Mouse (Mus musculus) MEL (cell line): ENCODE data around the gene Aldh3b2. TPM values are rescaled to one million over a fixed set of nuclear protein-coding genes. Genes with fewer than 3 reads are reported as not detected.
A peak's percentile ranks its signal among the peaks of the same experiment; 100 is the strongest.

Experiments used
- DNase-seq: peaks from one replicate; pipeline ENCODE4 v3.0.0; 2011; ENCODE audit warnings: low read depth, low spot score
- H3K27ac ChIP-seq: 2 replicates; pipeline ENCODE4 v1.5.1; 2012; ENCODE audit warnings: low read depth, mild to moderate bottlenecking, control low read depth, low read length, moderate library complexity; ENCODE audit not compliant: control insufficient read depth
- H3K27me3 ChIP-seq, 2 experiments: fragments of 150-350 bp in 1 of 2; sonication (generic) in 1 of 2; 2 replicates each; pipeline ENCODE4 v1.6.1; 2012; ENCODE audit warnings: low read length in 2 of 2, mild to moderate bottlenecking in 2 of 2, improper control_type of control experiment in 1 of 2, moderate library complexity in 1 of 2; ENCODE audit not compliant: insufficient read depth in 2 of 2, control insufficient read depth in 1 of 2
- H3K36me3 ChIP-seq, 2 experiments: 2 replicates each; pipeline ENCODE4 v1.6.1; 2012 to 2014; ENCODE audit warnings: low read length in 2 of 2, improper control_type of control experiment in 1 of 2, inconsistent platforms in 1 of 2, mild to moderate bottlenecking in 1 of 2; ENCODE audit not compliant: insufficient read depth in 2 of 2, control insufficient read depth in 1 of 2
- H3K4me1 ChIP-seq, 2 experiments: fragments of 150-350 bp in 1 of 2; sonication (generic) in 1 of 2; 2 replicates each; pipeline ENCODE4 v1.6.1; 2012; ENCODE audit warnings: low read length in 2 of 2, improper control_type of control experiment in 1 of 2, mild to moderate bottlenecking in 1 of 2; ENCODE audit not compliant: insufficient read depth in 2 of 2, control insufficient read depth in 1 of 2
- H3K4me3 ChIP-seq, 2 experiments: fragments of 150-350 bp in 1 of 2; sonication (generic) in 1 of 2; 2 replicates each; pipeline ENCODE4 v1.5.1; 2012; ENCODE audit warnings: low read depth in 2 of 2, low read length in 2 of 2, mild to moderate bottlenecking in 2 of 2, moderate library complexity in 2 of 2, control low read depth in 1 of 2, improper control_type of control experiment in 1 of 2; ENCODE audit not compliant: control insufficient read depth in 1 of 2, insufficient read depth in 1 of 2
- H3K79me2 ChIP-seq: 2 replicates; pipeline ENCODE4 v1.6.1; 2012; ENCODE audit warnings: mild to moderate bottlenecking, low read length, moderate library complexity; ENCODE audit not compliant: control insufficient read depth, poor library complexity, insufficient read depth
- H3K9ac ChIP-seq: 2 replicates; pipeline ENCODE4 v1.6.1; 2012; ENCODE audit warnings: low read depth, mild to moderate bottlenecking, control low read depth, low read length, moderate library complexity; ENCODE audit not compliant: control insufficient read depth, poor library complexity, severe bottlenecking
- H3K9me3 ChIP-seq: fragments of 150-350 bp; sonication (generic); replicated peaks from 2 replicates; pipeline ENCODE4 v1.6.1; 2012; ENCODE audit warnings: mild to moderate bottlenecking, low read length, improper control_type of control experiment, moderate library complexity; ENCODE audit not compliant: insufficient read depth
- BHLHE40 ChIP-seq: IDR thresholded peaks from 2 replicates; pipeline ENCODE4 v1.6.1; 2012; ENCODE audit warnings: low read depth, mild to moderate bottlenecking, inconsistent platforms, low read length, improper control_type of control experiment, borderline replicate concordance
- CHD2 ChIP-seq: IDR thresholded peaks from 2 replicates; pipeline ENCODE4 v1.6.1; 2011; ENCODE audit warnings: low read length, improper control_type of control experiment
- E2F4 ChIP-seq: IDR thresholded peaks from 2 replicates; pipeline ENCODE4 v1.6.1; 2011; ENCODE audit warnings: low read depth, low read length, improper control_type of control experiment, borderline replicate concordance
- JUND ChIP-seq: IDR thresholded peaks from 2 replicates; pipeline ENCODE4 v1.6.1; 2011; ENCODE audit warnings: low read depth, mild to moderate bottlenecking, improper control_type of control experiment, low read length
- MAFK ChIP-seq: IDR thresholded peaks from 2 replicates; pipeline ENCODE4 v1.6.1; 2011; ENCODE audit warnings: low read depth, mild to moderate bottlenecking, low read length, improper control_type of control experiment, borderline replicate concordance
- MAZ ChIP-seq: IDR thresholded peaks from 2 replicates; pipeline ENCODE4 v1.6.1; 2012; ENCODE audit warnings: low read depth, mild to moderate bottlenecking, inconsistent platforms, low read length, improper control_type of control experiment
- MEF2A ChIP-seq: IDR thresholded peaks from 2 replicates; pipeline ENCODE4 v1.6.1; 2014; ENCODE audit warnings: low read depth, mild to moderate bottlenecking, inconsistent platforms, low read length, improper control_type of control experiment; ENCODE audit not compliant: poor library complexity, insufficient replicate concordance, severe bottlenecking; ENCODE audit errors: extremely low read depth
- MXI1 ChIP-seq: IDR thresholded peaks from 2 replicates; pipeline ENCODE4 v1.6.1; 2011; ENCODE audit warnings: mild to moderate bottlenecking, low read depth, low read length, improper control_type of control experiment
- NELFE ChIP-seq: IDR thresholded peaks from 2 replicates; pipeline ENCODE4 v1.6.1; 2011; ENCODE audit warnings: low read depth, low read length, improper control_type of control experiment
- POLR2AphosphoS2 ChIP-seq: IDR thresholded peaks from 2 replicates; pipeline ENCODE4 v1.6.1; 2011; ENCODE audit warnings: low read length, improper control_type of control experiment
- RAD21 ChIP-seq: IDR thresholded peaks from 2 replicates; pipeline ENCODE4 v1.6.1; 2011; ENCODE audit warnings: mild to moderate bottlenecking, low read depth, low read length, improper control_type of control experiment
- RCOR1 ChIP-seq: IDR thresholded peaks from 2 replicates; pipeline ENCODE4 v1.6.1; 2012; ENCODE audit warnings: low read depth, mild to moderate bottlenecking, inconsistent platforms, low read length, improper control_type of control experiment
- SIN3A ChIP-seq: IDR thresholded peaks from 2 replicates; pipeline ENCODE4 v1.6.1; 2012; ENCODE audit warnings: low read length, improper control_type of control experiment, inconsistent platforms
- SMC3 ChIP-seq: IDR thresholded peaks from 2 replicates; pipeline ENCODE4 v1.6.1; 2011; ENCODE audit warnings: low read depth, low read length, improper control_type of control experiment
- TAL1 ChIP-seq: IDR thresholded peaks from 2 replicates; pipeline ENCODE4 v1.6.1; 2012; ENCODE audit warnings: mild to moderate bottlenecking, inconsistent platforms, low read length, moderate library complexity, mixed read lengths
- UBTF ChIP-seq: IDR thresholded peaks from 2 replicates; pipeline ENCODE4 v1.6.1; 2012; ENCODE audit warnings: low read depth, mild to moderate bottlenecking, inconsistent platforms, low read length, improper control_type of control experiment, moderate library complexity, borderline replicate concordance; ENCODE audit not compliant: insufficient read depth
- ZKSCAN1 ChIP-seq: IDR thresholded peaks from 2 replicates; pipeline ENCODE4 v1.6.1; 2012; ENCODE audit warnings: low read depth, mild to moderate bottlenecking, inconsistent platforms, low read length, improper control_type of control experiment, moderate library complexity
- ZNF384 ChIP-seq: IDR thresholded peaks from 2 replicates; pipeline ENCODE4 v1.6.1; 2012; ENCODE audit warnings: low read depth, mild to moderate bottlenecking, inconsistent platforms, low read length, improper control_type of control experiment
- polyA plus RNA-seq, 2 experiments: library from polyadenylated mRNA; stranded (reverse) in 1 of 2; unstranded in 1 of 2; fragments of >175 nt in 1 of 2; fragments of >200 nt in 1 of 2; gene quantifications; 2 replicates each; pipeline versions ENCODE4 v1.2.1 to v1.2.4; 2012; ENCODE audit warnings: low replicate concordance in 2 of 2, low read depth in 1 of 2; ENCODE audit not compliant: insufficient read length in 2 of 2, insufficient read depth in 1 of 2, missing spikeins in 1 of 2
- total RNA-seq: library from RNA; depleted of rRNA; stranded (reverse); fragments of 300-350 nt; gene quantifications from 2 replicates; pipeline ENCODE4 v1.2.3, GENCODE M21; 2012; rRNA removed

The Aldh3b2 gene
- total and polyA plus RNA-seq, 3 experiments = not detected

GRCm38 (mm10) chr19:4018743-4019583 lies 46.8 kb downstream of the Aldh3b2 start (continued):
- TF ChIP-seq SIN3A (peak; percentile 75), ZNF384 (0 out of 2 replicates have a peak, but pooled peaks have one; percentile 19)
- TF ChIP-seq, all 39 proteins: peak for 14

GRCm38 (mm10) chr19:4023185-4023584 lies 51.1 kb downstream of the Aldh3b2 start:
- TF ChIP-seq BHLHE40 = no peak
- no peak for TF ChIP-seq UBTF
- TF ChIP-seq MAZ = no peak
- no peak for TF ChIP-seq CHD2
- TF ChIP-seq RAD21 = no peak
- no peak for TF ChIP-seq MXI1
- TF ChIP-seq JUND = no peak
- no peak for TF ChIP-seq MAFK
- no peak for TF ChIP-seq SMC3
- TF ChIP-seq TAL1 = no peak
- TF ChIP-seq NELFE = no peak
- TF ChIP-seq E2F4 = no peak
- TF ChIP-seq POLR2AphosphoS2 = no peak
- Histone ChIP-seq H3K4me3 (no peak overlapping the region), H3K9me3 (no peaks in the 10 kb centered on the region), H3K4me1 (peaks cover 0 to 3% of the 10 kb centered on the region in 2 experiments; a peak in 2 of 4 replicates), H3K9ac (no peak overlapping the region), H3K79me2 (no peaks in the 10 kb centered on the region), H3K27me3 (no peaks in the 10 kb centered on the region), H3K27ac (no peak overlapping the region), H3K36me3 (no peaks in the 10 kb centered on the region)
- DNase-seq = no peak

- Histone ChIP-seq H3K4me1 (no peaks in the 10 kb centered on the region), H3K9ac (no peak overlapping the region), H3K4me3 (no peak overlapping the region)
- no peak for TF ChIP-seq ZKSCAN1
- TF ChIP-seq E2F4 = no peak
- TF ChIP-seq RCOR1 = no peak
- TF ChIP-seq MEF2A = no peak
- TF ChIP-seq SMC3 = no peak
- TF ChIP-seq, all 39 proteins: peak for 0
- H3K9me3 ChIP-seq = no peaks in the 10 kb centered on the region
- H3K27ac ChIP-seq = no peak overlapping the region
- no peaks in the 10 kb centered on the region for H3K27me3 ChIP-seq
- no peaks in the 10 kb centered on the region for H3K36me3 ChIP-seq
- H3K79me2 ChIP-seq = no peaks in the 10 kb centered on the region
- no peak for DNase-seq
These were observed 55.4 kb downstream of the Aldh3b2 start for GRCm38 (mm10) chr19:4027576-4027975.

Other genes starting within 250 kb of the Aldh3b2 start
Only the 30 nearest of the 31 such genes appear.
- 14.9 and 16.1 TPM in 2 replicates for gene Kmt5b, start 204.9 kb upstream of the Aldh3b2 start, total RNA-seq
- 10 to 100 TPM in 1 of 2 experiments, not detected in 1; 23.9 TPM for gene Kmt5b, start 204.9 kb upstream of the Aldh3b2 start, polyA plus RNA-seq
- gene Chka, start 120.6 kb upstream of the Aldh3b2 start, total RNA-seq = 11.1 and 12.5 TPM in 2 replicates
- 10 to 100 TPM in 1 of 2 experiments, not detected in 1; 21.0 TPM for gene Chka, start 120.6 kb upstream of the Aldh3b2 start, polyA plus RNA-seq
- gene Tcirg1, start 65.2 kb upstream of the Aldh3b2 start, total RNA-seq = 17.0 and 21.4 TPM in 2 replicates
- 10 to 100 TPM in 1 of 2 experiments, not detected in 1; 32.6 TPM for gene Tcirg1, start 65.2 kb upstream of the Aldh3b2 start, polyA plus RNA-seq
- gene Ndufs8, start 59.6 kb upstream of the Aldh3b2 start, total RNA-seq = 204 and 205 TPM in 2 replicates
- gene Ndufs8, start 59.6 kb upstream of the Aldh3b2 start, polyA plus RNA-seq = 100 to 1,000 TPM in 1 of 2 experiments, not detected in 1; 243 TPM
- 0.07 and 0.08 TPM in 2 replicates for gene Aldh3b1, start 42.5 kb upstream of the Aldh3b2 start, total RNA-seq
- gene Aldh3b1, start 42.5 kb upstream of the Aldh3b2 start, polyA plus RNA-seq = under 1 TPM in 1 of 2 experiments, not detected in 1; 0.10 TPM
- gene Unc93b1, start 37.1 kb upstream of the Aldh3b2 start, total RNA-seq = 4.3 and 4.7 TPM in 2 replicates
- 1 to 10 TPM in 1 of 2 experiments, not detected in 1; 8.2 TPM for gene Unc93b1, start 37.1 kb upstream of the Aldh3b2 start, polyA plus RNA-seq
- not detected in 2 replicates for gene Aldh3b3, start 13.7 kb upstream of the Aldh3b2 start, total RNA-seq
- gene Aldh3b3, start 13.7 kb upstream of the Aldh3b2 start, polyA plus RNA-seq = not detected
- 3.3 and 5.9 TPM in 2 replicates for gene Acy3, start 14.2 kb downstream of the Aldh3b2 start, total RNA-seq
- gene Acy3, start 14.2 kb downstream of the Aldh3b2 start, polyA plus RNA-seq = 10 to 100 TPM in 1 of 2 experiments, not detected in 1; 12.1 TPM
- not detected in 2 replicates for gene Tbx10, start 20.4 kb downstream of the Aldh3b2 start, total RNA-seq
- gene Tbx10, start 20.4 kb downstream of the Aldh3b2 start, polyA plus RNA-seq = not detected
- gene Nudt8, start 28.3 kb downstream of the Aldh3b2 start, total RNA-seq = 64.8 and 71.5 TPM in 2 replicates
- gene Nudt8, start 28.3 kb downstream of the Aldh3b2 start, polyA plus RNA-seq = 10 to 100 TPM in 1 of 2 experiments, not detected in 1; 58.1 TPM
- 1.8 and 3.6 TPM in 2 replicates for gene Gm49405, start 28.3 kb downstream of the Aldh3b2 start, total RNA-seq
- 1 to 10 TPM in 1 of 2 experiments, not detected in 1; 5.7 TPM for gene Gm49405, start 28.3 kb downstream of the Aldh3b2 start, polyA plus RNA-seq
- gene Doc2g, start 31.0 kb downstream of the Aldh3b2 start, total RNA-seq = 6.8 and 9.9 TPM in 2 replicates
- 10 to 100 TPM in 1 of 2 experiments, not detected in 1; 16.0 TPM for gene Doc2g, start 31.0 kb downstream of the Aldh3b2 start, polyA plus RNA-seq
- 235 and 267 TPM in 2 replicates for gene Ndufv1, start 40.5 kb downstream of the Aldh3b2 start, total RNA-seq
- gene Ndufv1, start 40.5 kb downstream of the Aldh3b2 start, polyA plus RNA-seq = 100 to 1,000 TPM in 1 of 2 experiments, not detected in 1; 218 TPM
- 251 and 270 TPM in 2 replicates for gene Gstp1, start 65.7 kb downstream of the Aldh3b2 start, total RNA-seq
- 100 to 1,000 TPM in 1 of 2 experiments, not detected in 1; 369 TPM for gene Gstp1, start 65.7 kb downstream of the Aldh3b2 start, polyA plus RNA-seq
- 7.4 TPM in 1 of 2 replicates, not detected in the other for gene Gstp2, start 73.7 kb downstream of the Aldh3b2 start, total RNA-seq
- under 1 TPM in 1 of 2 experiments, not detected in 1; 0.65 TPM for gene Gstp2, start 73.7 kb downstream of the Aldh3b2 start, polyA plus RNA-seq
- gene Gstp3, start 87.2 kb downstream of the Aldh3b2 start, total RNA-seq = not detected in 2 replicates
- gene Gstp3, start 87.2 kb downstream of the Aldh3b2 start, polyA plus RNA-seq = under 1 TPM in 1 of 2 experiments, not detected in 1; 0.84 TPM
- gene Cabp2, start 109.2 kb downstream of the Aldh3b2 start, total RNA-seq = not detected in 2 replicates
- gene Cabp2, start 109.2 kb downstream of the Aldh3b2 start, polyA plus RNA-seq = under 1 TPM in 1 of 2 experiments, not detected in 1; 0.14 TPM
- 53.4 and 53.5 TPM in 2 replicates for gene Cdk2ap2, start 124.9 kb downstream of the Aldh3b2 start, total RNA-seq
- gene Cdk2ap2, start 124.9 kb downstream of the Aldh3b2 start, polyA plus RNA-seq = 10 to 100 TPM in 1 of 2 experiments, not detected in 1; 97.6 TPM
- 18.4 and 25.3 TPM in 2 replicates for gene Pitpnm1, start 127.7 kb downstream of the Aldh3b2 start, total RNA-seq
- 10 to 100 TPM in 1 of 2 experiments, not detected in 1; 51.2 TPM for gene Pitpnm1, start 127.7 kb downstream of the Aldh3b2 start, polyA plus RNA-seq
- 37.8 and 40.0 TPM in 2 replicates for gene Aip, start 153.5 kb downstream of the Aldh3b2 start, total RNA-seq
- 100 to 1,000 TPM in 1 of 2 experiments, not detected in 1; 101 TPM for gene Aip, start 153.5 kb downstream of the Aldh3b2 start, polyA plus RNA-seq
- not detected in 2 replicates for gene Gpr152, start 167.5 kb downstream of the Aldh3b2 start, total RNA-seq
- gene Gpr152, start 167.5 kb downstream of the Aldh3b2 start, polyA plus RNA-seq = under 1 TPM in 1 of 2 experiments, not detected in 1; 0.03 TPM
- 0.08 and 0.13 TPM in 2 replicates for gene Cabp4, start 171.7 kb downstream of the Aldh3b2 start, total RNA-seq
- under 1 TPM in 1 of 2 experiments, not detected in 1; 0.24 TPM for gene Cabp4, start 171.7 kb downstream of the Aldh3b2 start, polyA plus RNA-seq
- 54.1 and 55.5 TPM in 2 replicates for gene Coro1b, start 176.3 kb downstream of the Aldh3b2 start, total RNA-seq
- gene Coro1b, start 176.3 kb downstream of the Aldh3b2 start, polyA plus RNA-seq = 100 to 1,000 TPM in 1 of 2 experiments, not detected in 1; 111 TPM
- 75.7 and 80.3 TPM in 2 replicates for gene Ptprcap, start 181.3 kb downstream of the Aldh3b2 start, total RNA-seq
- 10 to 100 TPM in 1 of 2 experiments, not detected in 1; 67.9 TPM for gene Ptprcap, start 181.3 kb downstream of the Aldh3b2 start, polyA plus RNA-seq
- gene Rps6kb2, start 191.0 kb downstream of the Aldh3b2 start, total RNA-seq = 7.4 and 8.7 TPM in 2 replicates
- gene Rps6kb2, start 191.0 kb downstream of the Aldh3b2 start, polyA plus RNA-seq = 10 to 100 TPM in 1 of 2 experiments, not detected in 1; 19.8 TPM
- 0.39 and 0.81 TPM in 2 replicates for gene Carns1, start 203.2 kb downstream of the Aldh3b2 start, total RNA-seq
- gene Carns1, start 203.2 kb downstream of the Aldh3b2 start, polyA plus RNA-seq = under 1 TPM in 1 of 2 experiments, not detected in 1; 0.63 TPM
- gene Tbc1d10c, start 219.0 kb downstream of the Aldh3b2 start, total RNA-seq = 14.0 and 15.2 TPM in 2 replicates
- 10 to 100 TPM in 1 of 2 experiments, not detected in 1; 15.5 TPM for gene Tbc1d10c, start 219.0 kb downstream of the Aldh3b2 start, polyA plus RNA-seq
- gene Ppp1ca, start 219.7 kb downstream of the Aldh3b2 start, total RNA-seq = 437 and 453 TPM in 2 replicates
- 100 to 1,000 TPM; 455 to 505 TPM for gene Ppp1ca, start 219.7 kb downstream of the Aldh3b2 start, polyA plus RNA-seq
- 20.5 and 21.3 TPM in 2 replicates for gene Rad9a, start 229.3 kb downstream of the Aldh3b2 start, total RNA-seq
- 10 to 100 TPM in 1 of 2 experiments, not detected in 1; 37.9 TPM for gene Rad9a, start 229.3 kb downstream of the Aldh3b2 start, polyA plus RNA-seq
- 0.13 and 0.42 TPM in 2 replicates for gene Clcf1, start 241.9 kb downstream of the Aldh3b2 start, total RNA-seq
- gene Clcf1, start 241.9 kb downstream of the Aldh3b2 start, polyA plus RNA-seq = 1 to 10 TPM in 1 of 2 experiments, not detected in 1; 2.3 TPM